Mouse (Mus musculus): Measurements from ENCODE around the gene Arhgap17. TPM values are rescaled to one million over a fixed set of nuclear protein-coding genes. Genes with fewer than 3 reads are reported as not detected.

Gene Arhgap17
- polyA plus RNA-seq, 1 experiment from 2014 or later, result 28.5 TPM

- 90% methylated on average over 3 of the region's 3 CpGs for WGBS
- no peaks in the 10 kb centered on the region for H3K9me3 ChIP-seq
- H3K27ac ChIP-seq (replicated peaks), result no peak overlapping the region
- H3K4me3 ChIP-seq, result no peak overlapping the region
- DNase-seq (ENCODE audit: low spot score), result no peak
- peaks cover 98% of the 10 kb centered on the region for H3K36me3 ChIP-seq (replicated peaks)
- H3K4me1 ChIP-seq, result no peaks in the 10 kb centered on the region
- H3K27me3 ChIP-seq (replicated peaks; ENCODE audit: low read depth, poor library complexity, severe bottlenecking), result no peaks in the 10 kb centered on the region
Measured at GRCm38 (mm10) chr7:123287903-123288302, 81.8 kb downstream of the Arhgap17 start.

DNA sequence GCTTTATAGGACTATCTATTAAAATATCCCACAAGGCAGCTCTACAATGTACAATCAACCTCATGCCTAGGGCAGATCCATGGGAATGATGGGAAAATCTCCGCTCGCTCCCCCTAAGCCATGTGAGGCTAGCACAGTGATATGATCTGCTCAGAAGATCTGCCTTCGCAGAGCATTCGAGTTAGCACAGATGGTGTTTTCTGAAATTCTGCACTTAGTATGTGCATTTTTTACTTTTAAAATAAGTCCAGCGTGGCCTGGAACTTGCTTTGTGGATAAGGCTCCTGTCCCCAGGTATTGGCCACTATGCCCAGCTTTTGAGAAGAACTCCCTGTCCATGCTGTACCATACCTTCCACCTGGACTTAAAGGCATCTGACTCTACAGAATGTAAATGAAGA lies 83.8 kb downstream of the Arhgap17 start:
- no peaks in the 10 kb centered on the region for H3K27me3 ChIP-seq (replicated peaks; ENCODE audit: low read depth, poor library complexity, severe bottlenecking)
- no peaks in the 10 kb centered on the region for H3K9me3 ChIP-seq
- peaks cover 95% of the 10 kb centered on the region for H3K36me3 ChIP-seq (replicated peaks)
- DNase-seq (ENCODE audit: low spot score), result no peak
- no peak overlapping the region for H3K27ac ChIP-seq (replicated peaks)
- WGBS, result 95% methylated on average over 5 of the region's 5 CpGs
- no peaks in the 10 kb centered on the region for H3K4me1 ChIP-seq
- no peak overlapping the region for H3K4me3 ChIP-seq

DNA sequence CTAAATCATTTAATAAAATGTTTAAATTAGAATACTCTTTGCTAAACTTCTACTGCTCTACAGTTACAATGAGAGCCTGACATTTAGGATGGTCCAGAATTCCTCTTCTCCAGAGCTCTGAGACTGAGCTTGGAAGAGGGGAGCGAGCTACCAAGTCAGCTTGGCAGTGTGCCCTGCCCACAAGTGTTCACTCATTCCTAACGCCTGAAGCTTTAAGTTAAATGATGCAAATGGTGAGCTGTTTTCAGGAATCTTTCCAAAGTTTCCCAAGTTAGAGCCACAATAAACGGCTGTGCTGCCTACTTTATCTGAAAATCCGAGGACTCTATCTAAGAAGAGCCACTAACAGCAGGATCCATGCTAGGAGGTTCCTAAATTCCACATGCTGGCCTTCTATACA lies 85.9 kb downstream of the Arhgap17 start:
- Histone ChIP-seq H3K4me1 (no peaks in the 10 kb centered on the region), H3K9me3 (no peaks in the 10 kb centered on the region), H3K4me3 (no peak overlapping the region), H3K36me3 (replicated peaks) (peaks cover 91% of the 10 kb centered on the region), H3K27ac (replicated peaks) (no peak overlapping the region), H3K27me3 (replicated peaks; ENCODE audit: low read depth, poor library complexity, severe bottlenecking) (no peaks in the 10 kb centered on the region)
- no peak for DNase-seq (ENCODE audit: low spot score)
- WGBS, result 89% methylated on average over 4 of the region's 4 CpGs

- H3K27me3 ChIP-seq (replicated peaks; ENCODE audit: low read depth, poor library complexity, severe bottlenecking), result no peaks in the 10 kb centered on the region
- H3K27ac ChIP-seq (replicated peaks), result no peak overlapping the region
- peaks cover 59% of the 10 kb centered on the region for H3K36me3 ChIP-seq (replicated peaks)
- no peaks in the 10 kb centered on the region for H3K9me3 ChIP-seq
- H3K4me3 ChIP-seq, result no peak overlapping the region
- H3K4me1 ChIP-seq, result no peaks in the 10 kb centered on the region
- 90% methylated on average over 4 of the region's 4 CpGs for WGBS
- DNase-seq (ENCODE audit: low spot score), result no peak
Measured at GRCm38 (mm10) chr7:123279797-123280196, 89.9 kb downstream of the Arhgap17 start.

- H3K4me1 ChIP-seq, result no peaks in the 10 kb centered on the region
- H3K9me3 ChIP-seq, result no peaks in the 10 kb centered on the region
- DNase-seq (ENCODE audit: low spot score), result no peak
- no peak overlapping the region for H3K4me3 ChIP-seq
- no peaks in the 10 kb centered on the region for H3K27me3 ChIP-seq (replicated peaks; ENCODE audit: low read depth, poor library complexity, severe bottlenecking)
- H3K27ac ChIP-seq (replicated peaks), result no peak overlapping the region
- WGBS, result 90% methylated on average over 4 of the region's 4 CpGs
- peaks cover 32% of the 10 kb centered on the region for H3K36me3 ChIP-seq (replicated peaks)
Measured at GRCm38 (mm10) chr7:123276568-123276967, 93.1 kb downstream of the Arhgap17 start.

DNA sequence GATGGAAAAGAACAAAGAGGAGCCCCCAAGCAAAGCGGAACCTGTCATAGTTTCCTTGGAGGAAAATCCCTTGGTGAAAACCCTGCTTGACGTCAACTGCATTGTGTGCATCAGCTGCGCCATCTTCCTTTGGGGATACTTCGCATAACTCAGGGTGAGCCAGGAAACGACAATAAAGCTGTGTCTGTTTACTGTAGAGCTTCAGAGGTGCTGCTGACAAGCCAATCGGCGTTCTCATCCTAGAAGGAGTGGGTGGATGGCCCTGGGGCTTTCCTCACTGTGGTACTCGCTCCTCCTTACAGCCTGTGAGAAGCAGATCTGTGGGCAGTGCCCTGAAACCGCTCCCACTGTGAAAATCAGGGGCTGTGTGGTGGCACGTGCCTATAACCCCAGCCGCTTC lies 96.7 kb downstream of the Arhgap17 start:
- no peak for DNase-seq (ENCODE audit: low spot score)
- H3K4me1 ChIP-seq, result no peaks in the 10 kb centered on the region
- no peaks in the 10 kb centered on the region for H3K9me3 ChIP-seq
- H3K27me3 ChIP-seq (replicated peaks; ENCODE audit: low read depth, poor library complexity, severe bottlenecking), result no peaks in the 10 kb centered on the region
- H3K27ac ChIP-seq (replicated peaks), result no peak overlapping the region
- H3K36me3 ChIP-seq (replicated peaks), result peaks cover 1% of the 10 kb centered on the region
- no peak overlapping the region for H3K4me3 ChIP-seq
- 76% methylated on average over 11 of the region's 11 CpGs for WGBS

DNA sequence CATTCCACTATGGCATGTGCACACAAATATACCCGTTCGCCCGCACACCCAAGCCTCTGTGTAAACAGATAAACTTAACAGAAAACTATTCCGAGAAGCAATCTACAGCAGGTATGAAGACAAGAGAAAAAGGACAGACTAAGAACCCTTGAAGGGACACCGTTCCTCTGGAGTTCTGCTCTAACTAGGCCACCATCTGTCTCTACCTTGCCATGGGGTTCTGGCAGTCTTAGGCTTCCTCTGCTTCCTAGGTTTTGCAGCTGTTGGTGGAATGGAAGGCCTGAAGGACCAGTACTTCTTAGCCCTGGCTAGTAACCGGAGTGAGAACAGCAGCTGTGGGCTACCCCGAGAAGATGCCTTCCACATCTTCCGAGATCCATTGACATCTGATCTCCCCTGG lies 111.6 kb downstream of the Arhgap17 start:
- H3K4me3 ChIP-seq, result no peak overlapping the region
- WGBS, result 89% methylated on average over 8 of the region's 8 CpGs
- H3K27ac ChIP-seq (replicated peaks), result no peak overlapping the region
- H3K4me1 ChIP-seq, result no peaks in the 10 kb centered on the region
- no peak for DNase-seq (ENCODE audit: low spot score)
- no peaks in the 10 kb centered on the region for H3K27me3 ChIP-seq (replicated peaks; ENCODE audit: low read depth, poor library complexity, severe bottlenecking)
- no peaks in the 10 kb centered on the region for H3K36me3 ChIP-seq (replicated peaks)
- no peaks in the 10 kb centered on the region for H3K9me3 ChIP-seq

DNA sequence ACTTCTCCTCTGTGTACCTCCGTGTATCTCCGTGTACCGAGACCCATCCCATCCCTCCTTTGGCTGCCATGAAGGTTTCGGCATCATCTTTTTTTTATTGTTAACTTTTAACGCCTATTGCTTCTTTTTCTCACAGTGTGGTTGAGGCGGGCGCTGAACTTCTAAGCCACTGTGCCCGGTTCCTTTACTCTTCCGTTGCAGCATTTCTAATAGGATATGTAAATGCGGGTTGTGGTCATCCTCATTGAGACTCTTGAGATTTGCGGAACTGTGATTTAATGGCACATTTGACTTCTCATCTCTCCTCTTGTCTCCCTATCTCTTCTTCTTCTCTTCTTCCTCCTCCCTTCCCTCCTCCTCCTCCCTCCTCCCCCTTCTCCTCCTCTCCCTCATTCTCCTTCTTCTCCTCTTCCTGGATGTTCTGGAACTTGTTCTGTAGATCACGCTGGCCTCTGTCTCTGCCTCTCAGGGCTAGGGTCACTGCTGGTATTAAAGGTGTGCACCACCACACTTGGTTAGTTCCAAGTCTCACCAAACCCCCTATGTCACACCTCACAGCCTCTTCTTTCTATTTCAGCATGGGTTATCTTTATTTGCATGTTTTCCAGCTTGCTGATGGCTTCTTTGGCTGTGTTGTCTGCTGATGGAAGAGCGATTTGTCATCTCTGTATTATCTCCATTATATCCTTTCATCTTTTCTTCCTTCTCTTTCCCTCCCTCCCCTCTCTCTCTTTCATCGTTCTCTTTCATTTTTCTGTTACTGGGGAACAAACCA lies 115.3 kb downstream of the Arhgap17 start:
- Histone ChIP-seq H3K36me3 (replicated peaks) (no peaks in the 10 kb centered on the region), H3K4me3 (no peak overlapping the region), H3K4me1 (no peaks in the 10 kb centered on the region), H3K27ac (replicated peaks) (no peak overlapping the region), H3K27me3 (replicated peaks; ENCODE audit: low read depth, poor library complexity, severe bottlenecking) (no peaks in the 10 kb centered on the region), H3K9me3 (no peaks in the 10 kb centered on the region)
- no peak for DNase-seq (ENCODE audit: low spot score)
- 88% methylated on average over 14 of the region's 14 CpGs for WGBS

- WGBS, result 86% methylated on average over 7 of the region's 7 CpGs
- Histone ChIP-seq H3K9me3 (no peaks in the 10 kb centered on the region), H3K27me3 (replicated peaks; ENCODE audit: low read depth, poor library complexity, severe bottlenecking) (no peaks in the 10 kb centered on the region), H3K27ac (replicated peaks) (no peak overlapping the region), H3K36me3 (replicated peaks) (no peaks in the 10 kb centered on the region), H3K4me1 (no peaks in the 10 kb centered on the region), H3K4me3 (no peak overlapping the region)
- DNase-seq (ENCODE audit: low spot score), result no peak
Measured at GRCm38 (mm10) chr7:123253396-123253795, 116.3 kb downstream of the Arhgap17 start.

DNA sequence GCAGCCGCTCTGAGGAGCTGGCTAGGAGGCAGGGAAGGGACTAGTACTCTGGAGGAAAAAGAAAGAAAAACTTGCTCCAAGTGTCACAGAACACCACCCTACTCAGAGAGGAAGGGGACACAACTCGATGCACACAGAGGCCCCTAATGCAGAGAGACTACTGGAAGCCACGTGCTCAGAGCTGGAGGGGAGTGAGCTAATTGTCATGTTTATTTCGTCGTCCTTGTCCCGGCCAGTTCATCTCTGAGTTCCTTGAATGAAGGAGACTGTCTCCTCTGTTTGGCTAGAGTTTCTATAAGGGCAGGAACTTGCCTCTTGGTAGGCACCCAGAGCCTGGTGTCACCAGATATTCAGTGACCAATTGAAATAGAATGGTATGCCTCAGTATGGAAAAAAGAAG lies 118.4 kb downstream of the Arhgap17 start:
- H3K27me3 ChIP-seq (replicated peaks; ENCODE audit: low read depth, poor library complexity, severe bottlenecking), result no peaks in the 10 kb centered on the region
- DNase-seq (ENCODE audit: low spot score), result no peak
- no peaks in the 10 kb centered on the region for H3K9me3 ChIP-seq
- H3K27ac ChIP-seq (replicated peaks), result no peak overlapping the region
- no peaks in the 10 kb centered on the region for H3K36me3 ChIP-seq (replicated peaks)
- H3K4me3 ChIP-seq, result no peak overlapping the region
- H3K4me1 ChIP-seq, result no peaks in the 10 kb centered on the region
- WGBS, result 52% methylated on average over 6 of the region's 6 CpGs

GRCm38 (mm10) chr7:123248166-123248565 lies 121.5 kb downstream of the Arhgap17 start:
- Histone ChIP-seq H3K4me1 (no peaks in the 10 kb centered on the region), H3K9me3 (no peaks in the 10 kb centered on the region), H3K36me3 (replicated peaks) (no peaks in the 10 kb centered on the region), H3K27me3 (replicated peaks; ENCODE audit: low read depth, poor library complexity, severe bottlenecking) (no peaks in the 10 kb centered on the region), H3K27ac (replicated peaks) (no peak overlapping the region), H3K4me3 (no peak overlapping the region)
- DNase-seq (ENCODE audit: low spot score), result no peak
- 43% methylated on average over 2 of the region's 2 CpGs for WGBS

GRCm38 (mm10) chr7:123246504-123247084 lies 123.1 kb downstream of the Arhgap17 start:
- Histone ChIP-seq H3K9me3 (no peaks in the 10 kb centered on the region), H3K36me3 (replicated peaks) (no peaks in the 10 kb centered on the region), H3K4me3 (no peak overlapping the region), H3K27ac (replicated peaks) (no peak overlapping the region), H3K4me1 (no peaks in the 10 kb centered on the region), H3K27me3 (replicated peaks; ENCODE audit: low read depth, poor library complexity, severe bottlenecking) (no peaks in the 10 kb centered on the region)
- 72% methylated on average over 4 of the region's 4 CpGs for WGBS
- no peak for DNase-seq (ENCODE audit: low spot score)

- Histone ChIP-seq H3K27ac (replicated peaks) (no peak overlapping the region), H3K4me1 (no peaks in the 10 kb centered on the region), H3K27me3 (replicated peaks; ENCODE audit: low read depth, poor library complexity, severe bottlenecking) (no peaks in the 10 kb centered on the region), H3K9me3 (no peaks in the 10 kb centered on the region), H3K4me3 (no peak overlapping the region), H3K36me3 (replicated peaks) (no peaks in the 10 kb centered on the region)
- WGBS, result 82% methylated on average over 1 of the region's 1 CpGs
- no peak for DNase-seq (ENCODE audit: low spot score)
Measured at GRCm38 (mm10) chr7:123244833-123245232, 124.9 kb downstream of the Arhgap17 start.

All from embryonic facial prominence, embryonic 10.5 days (tissue).